Mouse (Mus musculus) E14TG2a.4 (cell line): ENCODE results near the gene Terb2.

Source experiments
- CTCF ChIP-seq: conservative IDR thresholded peaks from 2 replicates; pipeline ENCODE4 v1.5.1; 2014; ENCODE audit warnings: low read length
- POU5F1 ChIP-seq: IDR thresholded peaks from 2 replicates; pipeline ENCODE4 v1.6.1; 2014; ENCODE audit warnings: low read length, borderline replicate concordance

DNA sequence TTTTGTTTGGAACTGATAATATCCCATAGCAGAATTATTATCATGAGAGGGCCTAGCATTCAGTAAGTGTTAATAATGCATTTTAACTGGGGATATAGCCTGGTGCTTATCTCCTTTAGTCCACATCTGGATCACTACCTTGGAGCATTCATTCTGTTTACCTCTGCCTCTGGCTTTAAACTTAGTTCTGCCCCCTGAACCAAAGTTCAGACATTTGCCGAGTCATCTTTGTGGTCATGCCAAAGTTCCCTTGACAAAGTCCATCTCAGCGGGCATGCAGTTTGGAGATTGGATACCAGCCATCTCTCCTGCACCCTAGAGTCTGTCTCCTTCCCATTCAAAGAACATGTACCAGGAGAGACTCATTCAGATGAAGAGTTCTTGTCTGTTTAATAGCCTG, 49.4 kb downstream of the Terb2 start:
- TF ChIP-seq CTCF, result no peak
- no peak for TF ChIP-seq POU5F1
